In genomic region chr5:105798421-105798820, GRCm38 (mm10) we compare ENCODE assay signal across 17 mouse cellular contexts.
DNase-seq lines count a peak whose midpoint lies in the region; ATAC-seq and TF ChIP-seq lines count a peak whose summit lies in the region.
"Had no signal": no experiment of that assay in that cellular context is flagged by ENCODE, and none has a peak within 500 bp of the region (broad histone marks: within the 10 kb centered on the region; RNA-seq: fewer than 3 reads in every experiment).

No protein-coding gene starts in this region.

- H3K9ac ChIP-seq in lung, postnatal 0 days (replicated peaks; ENCODE audit: low read depth), result no peak overlapping the region
- H3K9ac ChIP-seq: embryonic facial prominence, embryonic 15.5 days; forebrain, embryonic 12.5 days; liver, embryonic 12.5 days had no signal

- WGBS in lung, postnatal 0 days, result 47% methylated on average over 4 of the region's 4 CpGs

- TF ChIP-seq EP300 in lung, postnatal 0 days (IDR thresholded peaks at IDR 0.05), result peak; percentile 44

- H3K27me3 ChIP-seq in lung, postnatal 0 days (replicated peaks; ENCODE audit: insufficient read depth, low read length), result no peaks in the 10 kb centered on the region
- H3K27me3 ChIP-seq: embryonic facial prominence, embryonic 15.5 days; forebrain, embryonic 12.5 days; liver, embryonic 12.5 days had no signal

- TF ChIP-seq CTCF in lung, postnatal 0 days (IDR thresholded peaks at IDR 0.05), result no peak

- no peak overlapping the region for H3K4me3 ChIP-seq in lung, postnatal 0 days (ENCODE audit: low read depth, low read length)
- H3K4me3 ChIP-seq: embryonic facial prominence, embryonic 15.5 days; forebrain, embryonic 12.5 days; liver, embryonic 12.5 days had no signal

- no peak overlapping the region for H3K4me2 ChIP-seq in lung, postnatal 0 days (replicated peaks; ENCODE audit: low read depth, low read length)
- H3K4me2 ChIP-seq: embryonic facial prominence, embryonic 15.5 days; forebrain, embryonic 12.5 days; liver, embryonic 12.5 days had no signal

- no peak; the same call in none of the 2 replicates for ATAC-seq in lung, postnatal 0 days
- ATAC-seq in granulocyte monocyte progenitor cell, adult 5-6 weeks (replicated peaks; ENCODE audit: poor library complexity, severe bottlenecking), result peak; percentile 65
- ATAC-seq in cerebellum, adult (ENCODE audit: insufficient number of reproducible peaks, low FRiP score, low TSS enrichment), result no peak
- ATAC-seq: hindbrain, embryonic 16.5 days; liver, embryonic 12.5 days had no signal

- peaks cover 20% of the 10 kb centered on the region; the same call in 1 of the 2 replicates for H3K4me1 ChIP-seq in lung, postnatal 0 days (ENCODE audit: insufficient read depth, low read depth, low read length)

- H3K9me3 ChIP-seq in lung, postnatal 0 days (ENCODE audit: low read length), result no peaks in the 10 kb centered on the region
- H3K9me3 ChIP-seq: embryonic facial prominence, embryonic 15.5 days; forebrain, embryonic 12.5 days; liver, embryonic 12.5 days had no signal

- peak overlapping the region; percentile 66; the same call in 1 of the 2 replicates for H3K27ac ChIP-seq in lung, postnatal 0 days (ENCODE audit: low read length)
- H3K27ac ChIP-seq: embryonic facial prominence, embryonic 15.5 days; forebrain, embryonic 12.5 days; liver, embryonic 12.5 days had no signal

- DNase-seq in heart, adult 8-10 months (ENCODE audit: low spot score), result peak; percentile 34
- no peak for DNase-seq in heart, postnatal 4 days
- DNase-seq in lung, postnatal 0 days (ENCODE audit: low spot score), result no peak
- no peak for DNase-seq in lung, adult 18-20 months
- DNase-seq in right cerebral cortex, postnatal 14 days, result no peak
- no peak for DNase-seq in embryo, embryonic 10.5 days (ENCODE audit: low spot score)
- DNase-seq: cerebellum, adult 11 months; layer of hippocampus, adult 9-11 months; lung, postnatal 36 days; midbrain, embryonic 14.5 days; thymus, postnatal 14 days had no signal

- H3K36me3 ChIP-seq in lung, postnatal 0 days (ENCODE audit: insufficient read depth, low read length), result no peaks in the 10 kb centered on the region
- H3K36me3 ChIP-seq: embryonic facial prominence, embryonic 15.5 days; forebrain, embryonic 12.5 days; liver, embryonic 12.5 days had no signal
